Mouse (Mus musculus): ENCODE measurements around the gene Shc3. TPM values are rescaled to one million over a fixed set of nuclear protein-coding genes. Genes with fewer than 3 reads are reported as not detected.

Shc3 gene
- polyA plus RNA-seq, 1 experiment = 0.25 TPM

GRCm38 (mm10) chr13:51517943-51518342 lies 51.3 kb downstream of the Shc3 start:
- TF ChIP-seq POLR2A (IDR thresholded peaks at IDR 0.05; ENCODE audit: insufficient read depth, low read length) (no peak), CTCF (IDR thresholded peaks at IDR 0.05; ENCODE audit: low read depth, low read length) (no peak), EP300 (IDR thresholded peaks at IDR 0.05; ENCODE audit: insufficient read depth, low read depth, low read length) (no peak)
- Histone ChIP-seq H3K27me3 (ENCODE audit: control insufficient read depth, insufficient read depth, low read length, poor library complexity, severe bottlenecking) (no peaks in the 10 kb centered on the region), H3K36me3 (ENCODE audit: control insufficient read depth, insufficient read depth, low read length, poor library complexity, severe bottlenecking) (no peaks in the 10 kb centered on the region), H3K9me3 (replicated peaks; ENCODE audit: control insufficient read depth, insufficient read depth, low read length, poor library complexity, severe bottlenecking) (no peaks in the 10 kb centered on the region), H3K9ac (ENCODE audit: low read depth, poor library complexity, severe bottlenecking) (no peak overlapping the region), H3K27ac (ENCODE audit: insufficient read depth, low read length) (no peak overlapping the region), H3K4me1 (ENCODE audit: control insufficient read depth, insufficient read depth, low read length) (no peaks in the 10 kb centered on the region), H3K4me3 (ENCODE audit: low read depth, low read length) (no peak overlapping the region)

GRCm38 (mm10) chr13:51508836-51509235 lies 60.4 kb downstream of the Shc3 start:
- Histone ChIP-seq H3K27ac (ENCODE audit: insufficient read depth, low read length) (no peak overlapping the region), H3K36me3 (ENCODE audit: control insufficient read depth, insufficient read depth, low read length, poor library complexity, severe bottlenecking) (no peaks in the 10 kb centered on the region), H3K4me3 (ENCODE audit: low read depth, low read length) (no peak overlapping the region), H3K27me3 (ENCODE audit: control insufficient read depth, insufficient read depth, low read length, poor library complexity, severe bottlenecking) (no peaks in the 10 kb centered on the region), H3K9me3 (replicated peaks; ENCODE audit: control insufficient read depth, insufficient read depth, low read length, poor library complexity, severe bottlenecking) (no peaks in the 10 kb centered on the region), H3K4me1 (ENCODE audit: control insufficient read depth, insufficient read depth, low read length) (no peaks in the 10 kb centered on the region), H3K9ac (ENCODE audit: low read depth, poor library complexity, severe bottlenecking) (no peak overlapping the region)
- TF ChIP-seq CTCF (IDR thresholded peaks at IDR 0.05; ENCODE audit: low read depth, low read length) = no peak
- TF ChIP-seq POLR2A (IDR thresholded peaks at IDR 0.05; ENCODE audit: insufficient read depth, low read length) = no peak
- TF ChIP-seq EP300 (IDR thresholded peaks at IDR 0.05; ENCODE audit: insufficient read depth, low read depth, low read length) = no peak

- Histone ChIP-seq H3K9ac (ENCODE audit: low read depth, poor library complexity, severe bottlenecking) (no peak overlapping the region), H3K27ac (ENCODE audit: insufficient read depth, low read length) (no peak overlapping the region), H3K4me1 (ENCODE audit: control insufficient read depth, insufficient read depth, low read length) (no peaks in the 10 kb centered on the region), H3K36me3 (ENCODE audit: control insufficient read depth, insufficient read depth, low read length, poor library complexity, severe bottlenecking) (no peaks in the 10 kb centered on the region), H3K27me3 (ENCODE audit: control insufficient read depth, insufficient read depth, low read length, poor library complexity, severe bottlenecking) (no peaks in the 10 kb centered on the region), H3K9me3 (replicated peaks; ENCODE audit: control insufficient read depth, insufficient read depth, low read length, poor library complexity, severe bottlenecking) (no peaks in the 10 kb centered on the region), H3K4me3 (ENCODE audit: low read depth, low read length) (no peak overlapping the region)
- no peak for TF ChIP-seq POLR2A (IDR thresholded peaks at IDR 0.05; ENCODE audit: insufficient read depth, low read length)
- no peak for TF ChIP-seq CTCF (IDR thresholded peaks at IDR 0.05; ENCODE audit: low read depth, low read length)
- no peak for TF ChIP-seq EP300 (IDR thresholded peaks at IDR 0.05; ENCODE audit: insufficient read depth, low read depth, low read length)
Observed at GRCm38 (mm10) chr13:51505711-51506110, 63.5 kb downstream of the Shc3 start.

GRCm38 (mm10) chr13:51499769-51500168 lies 69.5 kb downstream of the Shc3 start:
- H3K27ac ChIP-seq (ENCODE audit: insufficient read depth, low read length) = no peak overlapping the region
- H3K9ac ChIP-seq (ENCODE audit: low read depth, poor library complexity, severe bottlenecking) = no peak overlapping the region
- H3K36me3 ChIP-seq (ENCODE audit: control insufficient read depth, insufficient read depth, low read length, poor library complexity, severe bottlenecking) = no peaks in the 10 kb centered on the region
- no peaks in the 10 kb centered on the region for H3K27me3 ChIP-seq (ENCODE audit: control insufficient read depth, insufficient read depth, low read length, poor library complexity, severe bottlenecking)
- no peak overlapping the region for H3K4me3 ChIP-seq (ENCODE audit: low read depth, low read length)
- no peaks in the 10 kb centered on the region for H3K9me3 ChIP-seq (replicated peaks; ENCODE audit: control insufficient read depth, insufficient read depth, low read length, poor library complexity, severe bottlenecking)
- no peak for TF ChIP-seq POLR2A (IDR thresholded peaks at IDR 0.05; ENCODE audit: insufficient read depth, low read length)
- no peak for TF ChIP-seq CTCF (IDR thresholded peaks at IDR 0.05; ENCODE audit: low read depth, low read length)
- TF ChIP-seq EP300 (IDR thresholded peaks at IDR 0.05; ENCODE audit: insufficient read depth, low read depth, low read length) = no peak
- H3K4me1 ChIP-seq (ENCODE audit: control insufficient read depth, insufficient read depth, low read length) = no peaks in the 10 kb centered on the region

GRCm38 (mm10) chr13:51493676-51494075 lies 75.5 kb downstream of the Shc3 start:
- H3K9me3 ChIP-seq (replicated peaks; ENCODE audit: control insufficient read depth, insufficient read depth, low read length, poor library complexity, severe bottlenecking) = no peaks in the 10 kb centered on the region

GRCm38 (mm10) chr13:51491649-51492435 lies 77.4 kb downstream of the Shc3 start:
- Histone ChIP-seq H3K9me3 (replicated peaks; ENCODE audit: control insufficient read depth, insufficient read depth, low read length, poor library complexity, severe bottlenecking) (no peaks in the 10 kb centered on the region), H3K27ac (ENCODE audit: insufficient read depth, low read length) (no peak overlapping the region), H3K4me1 (ENCODE audit: control insufficient read depth, insufficient read depth, low read length) (no peaks in the 10 kb centered on the region), H3K4me3 (ENCODE audit: low read depth, low read length) (no peak overlapping the region), H3K36me3 (ENCODE audit: control insufficient read depth, insufficient read depth, low read length, poor library complexity, severe bottlenecking) (no peaks in the 10 kb centered on the region), H3K27me3 (ENCODE audit: control insufficient read depth, insufficient read depth, low read length, poor library complexity, severe bottlenecking) (no peaks in the 10 kb centered on the region), H3K9ac (ENCODE audit: low read depth, poor library complexity, severe bottlenecking) (no peak overlapping the region)
- TF ChIP-seq CTCF (IDR thresholded peaks at IDR 0.05; ENCODE audit: low read depth, low read length) (no peak), EP300 (IDR thresholded peaks at IDR 0.05; ENCODE audit: insufficient read depth, low read depth, low read length) (no peak), POLR2A (IDR thresholded peaks at IDR 0.05; ENCODE audit: insufficient read depth, low read length) (no peak)

More at GRCm38 (mm10) chr13:51493676-51494075, 75.5 kb downstream of the Shc3 start:
- H3K4me3 ChIP-seq (ENCODE audit: low read depth, low read length) = no peak overlapping the region
- H3K27me3 ChIP-seq (ENCODE audit: control insufficient read depth, insufficient read depth, low read length, poor library complexity, severe bottlenecking) = no peaks in the 10 kb centered on the region
- H3K27ac ChIP-seq (ENCODE audit: insufficient read depth, low read length) = no peak overlapping the region
- no peaks in the 10 kb centered on the region for H3K36me3 ChIP-seq (ENCODE audit: control insufficient read depth, insufficient read depth, low read length, poor library complexity, severe bottlenecking)
- H3K4me1 ChIP-seq (ENCODE audit: control insufficient read depth, insufficient read depth, low read length) = no peaks in the 10 kb centered on the region
- no peak overlapping the region for H3K9ac ChIP-seq (ENCODE audit: low read depth, poor library complexity, severe bottlenecking)
- no peak for TF ChIP-seq POLR2A (IDR thresholded peaks at IDR 0.05; ENCODE audit: insufficient read depth, low read length)
- no peak for TF ChIP-seq CTCF (IDR thresholded peaks at IDR 0.05; ENCODE audit: low read depth, low read length)
- TF ChIP-seq EP300 (IDR thresholded peaks at IDR 0.05; ENCODE audit: insufficient read depth, low read depth, low read length) = no peak

Data from ES-Bruce4 (cell line).